19 mouse cellular contexts compared by ENCODE assay signal in genomic region chr12:3210181-3210580, GRCm38 (mm10).
A peak's percentile ranks its signal among the peaks of the same experiment; 100 is the strongest.
DNase-seq lines count a peak whose midpoint lies in the region; ATAC-seq and TF ChIP-seq lines count a peak whose summit lies in the region.
"Had no signal": no experiment of that assay in that cellular context is flagged by ENCODE, and none has a peak within 500 bp of the region (broad histone marks: within the 10 kb centered on the region; RNA-seq: fewer than 3 reads in every experiment).

No protein-coding gene starts in this region.

- in situ Hi-C loops in CH12.LX (cut with MboI; ENCODE audit: low pct_ligation_motif_present, low pct_unique_long_range_greater_than_20kb, low sequenced_read_pairs) = no loop called here

- no peak for TF ChIP-seq EP300 in CH12.LX (IDR thresholded peaks at IDR 0.05; ENCODE audit: low read length)

- no peaks in the 10 kb centered on the region for H3K4me1 ChIP-seq in kidney, embryonic 15.5 days
- no peaks in the 10 kb centered on the region for H3K4me1 ChIP-seq in CH12.LX (ENCODE audit: control insufficient read depth in 1 of 2, insufficient read depth in 2 of 2)
- H3K4me1 ChIP-seq in forebrain, embryonic 10.5 days = no peaks in the 10 kb centered on the region
- H3K4me1 ChIP-seq: forebrain, embryonic 15.5 days; heart, embryonic 12.5 days; lung, embryonic 15.5 days; neural tube, embryonic 12.5 days had no signal

- H3K9ac ChIP-seq in kidney, embryonic 15.5 days = no peak overlapping the region
- H3K9ac ChIP-seq in CH12.LX (ENCODE audit: insufficient read depth, low read depth) = no peak overlapping the region
- H3K9ac ChIP-seq: forebrain, embryonic 15.5 days; heart, embryonic 12.5 days; lung, embryonic 15.5 days; neural tube, embryonic 12.5 days had no signal

- TF ChIP-seq CTCF in CH12.LX (conservative IDR thresholded peaks at IDR 0.05 in 1 of 2, IDR thresholded peaks at IDR 0.05 in 1 of 2; ENCODE audit: low read depth in 2 of 2, low read length in 2 of 2) = peak in 1 of 2 experiments; percentile 28; a peak in 1 of 4 replicates

- no peaks in the 10 kb centered on the region for H3K36me3 ChIP-seq in kidney, embryonic 15.5 days
- no peaks in the 10 kb centered on the region for H3K36me3 ChIP-seq in CH12.LX (replicated peaks in 1 of 2; ENCODE audit: control insufficient read depth in 1 of 2, insufficient read depth in 1 of 2, low read length in 1 of 2)
- no peaks in the 10 kb centered on the region for H3K36me3 ChIP-seq in forebrain, embryonic 10.5 days (replicated peaks)
- H3K36me3 ChIP-seq: forebrain, embryonic 15.5 days; heart, embryonic 12.5 days; lung, embryonic 15.5 days; neural tube, embryonic 12.5 days had no signal

- no peak overlapping the region for H3K4me3 ChIP-seq in kidney, embryonic 15.5 days (replicated peaks)
- H3K4me3 ChIP-seq in CH12.LX (replicated peaks in 1 of 3; ENCODE audit: low read depth in 2 of 3, low read length in 2 of 3, poor library complexity in 1 of 3) = no peak overlapping the region
- H3K4me3 ChIP-seq in forebrain, embryonic 10.5 days = no peak overlapping the region
- H3K4me3 ChIP-seq: forebrain, embryonic 15.5 days; gastrocnemius, adult 2 months; heart, embryonic 12.5 days; lung, embryonic 15.5 days; megakaryocyte, embryonic 14.5 days; neural tube, embryonic 12.5 days had no signal

- peak; percentile 34 for TF ChIP-seq RAD21 in CH12.LX (IDR thresholded peaks at IDR 0.05; ENCODE audit: low read depth, low read length)

- H3K9me3 ChIP-seq in kidney, embryonic 15.5 days (replicated peaks) = no peaks in the 10 kb centered on the region
- H3K9me3 ChIP-seq in CH12.LX (replicated peaks; ENCODE audit: low read length) = no peaks in the 10 kb centered on the region
- H3K9me3 ChIP-seq in forebrain, embryonic 10.5 days = peaks cover 3% of the 10 kb centered on the region; the same call in 1 of the 2 replicates
- H3K9me3 ChIP-seq: forebrain, embryonic 15.5 days; heart, embryonic 12.5 days; lung, embryonic 15.5 days; megakaryocyte, embryonic 14.5 days; neural tube, embryonic 12.5 days had no signal

- H3K4me2 ChIP-seq in kidney, embryonic 15.5 days = no peak overlapping the region
- H3K4me2 ChIP-seq in CH12.LX (ENCODE audit: insufficient read depth, low read depth, poor library complexity, severe bottlenecking) = no peak overlapping the region
- H3K4me2 ChIP-seq: forebrain, embryonic 15.5 days; heart, embryonic 12.5 days; lung, embryonic 15.5 days; neural tube, embryonic 12.5 days had no signal

- peak; percentile 12 for DNase-seq in kidney, adult 9 months
- DNase-seq in CH12.LX (ENCODE audit: extremely low read depth) = peak; percentile 10
- DNase-seq in MN1 (ENCODE audit: low spot score) = peak; percentile 17
- DNase-seq in adrenal gland, postnatal 10 days = peak; percentile 28
- DNase-seq in natural killer cell, adult 2 months (ENCODE audit: low spot score in 2 of 2) = no peak
- DNase-seq in gastrocnemius, postnatal 25 days = no peak
- DNase-seq in forebrain, embryonic 10.5 days (ENCODE audit: extremely low spot score, low spot score) = no peak
- DNase-seq: cerebellum, adult 9-11 months; embryo, embryonic 11 days; gastrocnemius, adult 2 months; heart, postnatal 4 days; kidney, postnatal 14 days had no signal

- WGBS in kidney, embryonic 15.5 days = 46% methylated on average over 2 of the region's 2 CpGs
- WGBS in forebrain, embryonic 10.5 days = 60% methylated on average over 2 of the region's 2 CpGs

- dilution Hi-C loops in CH12.LX (cut with MboI; ENCODE audit: extremely low pct_ligation_motif_present, extremely low pct_unique_long_range_greater_than_20kb, low sequenced_read_pairs) = no loop called here

- H3K79me2 ChIP-seq in CH12.LX (replicated peaks; ENCODE audit: control insufficient read depth, extremely low read depth, insufficient read depth, poor library complexity, severe bottlenecking) = no peaks in the 10 kb centered on the region

- TF ChIP-seq POLR2A in CH12.LX (IDR thresholded peaks at IDR 0.05; ENCODE audit: low read depth, low read length) = no peak

- ATAC-seq in kidney, embryonic 15.5 days (replicated peaks; ENCODE audit: low FRiP score) = no peak
- ATAC-seq: CD4-positive, CD25-positive, alpha-beta regulatory T cell, adult 4 months; forebrain, embryonic 15.5 days had no signal

- no peak overlapping the region for H3K27ac ChIP-seq in kidney, embryonic 15.5 days
- no peak overlapping the region for H3K27ac ChIP-seq in CH12.LX (ENCODE audit: insufficient read depth, low read depth)
- H3K27ac ChIP-seq in forebrain, embryonic 10.5 days = no peak overlapping the region
- H3K27ac ChIP-seq: forebrain, embryonic 15.5 days; gastrocnemius, adult 2 months; lung, embryonic 15.5 days; neural tube, embryonic 12.5 days had no signal

- H3K27me3 ChIP-seq in kidney, embryonic 15.5 days = no peaks in the 10 kb centered on the region
- no peaks in the 10 kb centered on the region for H3K27me3 ChIP-seq in CH12.LX (replicated peaks)
- no peaks in the 10 kb centered on the region for H3K27me3 ChIP-seq in forebrain, embryonic 10.5 days (ENCODE audit: poor library complexity, severe bottlenecking)
- H3K27me3 ChIP-seq: forebrain, embryonic 15.5 days; heart, embryonic 12.5 days; lung, embryonic 15.5 days; megakaryocyte, embryonic 14.5 days; neural tube, embryonic 12.5 days had no signal

TF ChIP-seq in CH12.LX, 34 proteins besides CTCF, POLR2A, EP300 and RAD21:
- no peak for TF ChIP-seq ETS1 (conservative IDR thresholded peaks at IDR 0.05; ENCODE audit: low read depth, low read length)
- TF ChIP-seq USF1 (IDR thresholded peaks at IDR 0.05; ENCODE audit: low read depth, low read length) = no peak
- no peak for TF ChIP-seq MXI1 (IDR thresholded peaks at IDR 0.05; ENCODE audit: low read depth, low read length)
- TF ChIP-seq MAZ (IDR thresholded peaks at IDR 0.05; ENCODE audit: low read depth, low read length) = no peak
- TF ChIP-seq MAX (IDR thresholded peaks at IDR 0.05; ENCODE audit: low read length) = no peak
- TF ChIP-seq ELF1 (IDR thresholded peaks at IDR 0.05; ENCODE audit: low read depth, low read length) = no peak
TF ChIP-seq in CH12.LX: peak in this region for 0.

Comparison
In these comparisons a context has a peak if more than half of its experiments do, and no peak if none do; other contexts are left out.
1. DNase-seq: peak in kidney, adult 9 months (single experiment), CH12.LX (single experiment), MN1 (single experiment) and adrenal gland, postnatal 10 days (single experiment); none in natural killer cell, adult 2 months (0 of 2), gastrocnemius, postnatal 25 days (single experiment) and forebrain, embryonic 10.5 days (single experiment).